Mouse (Mus musculus): Measurements from ENCODE around the gene Gm9639.
"Not testable (repeated sequence)": the region's sequence is repeated elsewhere in the genome, so short reads cannot be mapped to it uniquely, and the experiment has no call there.

The Gm9639 gene

GRCm38 (mm10) chr10:77752312-77752711 lies 42.6 kb downstream of the Gm9639 start:
- DNase-seq, result not testable (repeated sequence)

- not testable (repeated sequence) for DNase-seq
Observed at GRCm38 (mm10) chr10:77751254-77751653, 43.6 kb downstream of the Gm9639 start, which contains the start of gene Gm9736. Gene Gm9736, minus strand, starts transcription at chr10:77751354.

GRCm38 (mm10) chr10:77750686-77751085 lies 44.2 kb downstream of the Gm9639 start:
- DNase-seq, result not testable (repeated sequence)
